Mouse (Mus musculus): ENCODE data around the gene Arid5b. TPM values are rescaled to one million over a fixed set of nuclear protein-coding genes. Genes with fewer than 3 reads are reported as not detected.

The Arid5b gene
- polyA plus RNA-seq, 1 experiment from 2014 or later, result 50.2 TPM

DNA sequence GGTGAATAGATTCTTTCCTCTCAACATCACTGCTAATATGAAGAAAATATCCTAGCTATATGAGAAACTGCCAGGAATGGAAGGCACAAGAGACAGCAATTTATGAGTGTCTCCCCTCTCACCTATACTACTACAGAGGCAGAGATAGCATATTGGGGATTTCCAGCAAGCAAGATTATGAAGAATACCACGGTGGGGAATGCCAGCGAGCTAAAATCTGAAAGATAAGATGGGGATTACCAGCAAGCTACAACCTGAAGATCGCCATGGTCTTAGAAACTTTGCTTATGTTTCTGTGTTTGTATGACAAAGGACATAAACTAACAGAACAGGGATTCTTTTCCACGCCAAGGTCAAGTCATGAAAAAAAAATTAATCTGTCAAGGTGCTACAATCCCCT lies 155.1 kb downstream of the Arid5b start:
- H3K9ac ChIP-seq, result no peak overlapping the region
- ATAC-seq (ENCODE audit: insufficient number of reproducible peaks, low FRiP score, low TSS enrichment, low read depth), result no peak
- H3K27ac ChIP-seq (replicated peaks), result no peak overlapping the region
- H3K27me3 ChIP-seq, result no peaks in the 10 kb centered on the region
- peaks cover 9% of the 10 kb centered on the region; the same call in 1 of the 2 replicates for H3K36me3 ChIP-seq
- no peaks in the 10 kb centered on the region for H3K9me3 ChIP-seq (replicated peaks)
- 86% methylated on average over 4 of the region's 4 CpGs for WGBS
- H3K4me2 ChIP-seq (replicated peaks), result no peak overlapping the region
- H3K4me1 ChIP-seq, result peaks cover 25% of the 10 kb centered on the region
- no peak overlapping the region for H3K4me3 ChIP-seq (replicated peaks)

DNA sequence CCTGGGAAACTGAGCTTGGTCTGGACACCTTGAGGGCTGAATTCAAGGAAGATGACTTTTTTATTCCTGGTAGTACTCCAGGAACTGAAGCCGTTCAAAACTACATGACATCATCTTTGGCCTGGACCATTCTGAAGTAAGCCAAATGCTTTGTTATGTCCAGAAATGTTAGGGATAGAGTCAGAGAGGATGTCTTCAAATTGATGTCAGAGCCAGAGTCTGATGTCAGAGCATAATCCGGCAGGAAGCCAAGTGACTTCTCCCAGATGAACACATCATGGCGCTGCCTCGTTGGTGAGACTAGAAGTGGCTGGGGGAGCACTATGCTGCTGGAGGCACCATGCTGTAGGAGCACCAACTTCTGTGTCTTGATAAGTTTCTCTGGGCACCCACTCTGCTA lies 156.6 kb downstream of the Arid5b start:
- H3K9ac ChIP-seq, result no peak overlapping the region
- no peak for ATAC-seq (ENCODE audit: insufficient number of reproducible peaks, low FRiP score, low TSS enrichment, low read depth)
- no peak overlapping the region for H3K27ac ChIP-seq (replicated peaks)
- no peak overlapping the region for H3K4me3 ChIP-seq (replicated peaks)
- H3K9me3 ChIP-seq (replicated peaks), result no peaks in the 10 kb centered on the region
- no peaks in the 10 kb centered on the region for H3K27me3 ChIP-seq
- H3K4me1 ChIP-seq, result peaks cover 10% of the 10 kb centered on the region; the same call in 1 of the 2 replicates
- no peak overlapping the region for H3K4me2 ChIP-seq (replicated peaks)
- 72% methylated on average over 4 of the region's 4 CpGs for whole genome bisulfite sequencing
- peaks cover 18% of the 10 kb centered on the region for H3K36me3 ChIP-seq

DNA sequence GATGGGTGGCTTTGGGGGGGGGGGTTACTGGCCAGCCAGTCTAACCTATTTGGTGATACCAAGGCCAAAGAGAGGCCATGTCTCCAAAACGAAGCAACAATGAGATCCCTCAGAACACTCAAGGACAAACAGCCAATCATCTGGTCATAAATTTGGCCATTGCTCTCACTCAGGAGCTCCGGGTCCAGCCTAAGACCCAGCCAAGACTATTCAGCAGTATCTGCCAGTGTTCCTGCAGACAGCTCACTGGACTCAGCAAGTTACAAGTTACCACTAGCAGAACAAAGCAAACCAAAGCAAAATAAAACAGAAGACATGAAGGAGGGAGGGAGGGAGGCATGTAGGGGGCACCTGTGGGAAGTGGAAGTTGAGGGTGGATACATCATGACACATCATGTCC lies 157.3 kb downstream of the Arid5b start:
- WGBS, result 83% methylated on average over 2 of the region's 2 CpGs

DNA sequence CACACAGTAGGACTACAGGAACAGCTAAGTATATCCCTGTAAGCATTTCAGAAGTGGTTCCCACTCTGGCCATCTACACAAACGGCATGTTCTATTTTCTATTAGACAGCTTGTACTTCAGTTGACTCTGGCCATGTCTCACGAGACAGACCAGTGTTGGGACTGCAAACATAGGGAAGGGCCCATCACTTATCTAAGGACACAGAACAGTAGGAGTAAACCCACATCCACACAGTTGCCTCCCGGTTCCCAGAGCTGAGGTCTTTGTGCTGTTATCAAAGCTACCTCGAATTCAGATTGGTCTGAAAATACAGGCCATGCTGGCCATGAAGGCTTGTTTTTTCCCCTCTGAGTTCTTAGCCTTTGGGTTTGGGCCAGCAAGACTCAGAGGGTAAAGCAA lies 158.5 kb downstream of the Arid5b start:
- Histone ChIP-seq H3K9me3 (replicated peaks) (no peaks in the 10 kb centered on the region), H3K27me3 (no peaks in the 10 kb centered on the region), H3K4me2 (replicated peaks) (no peak overlapping the region), H3K9ac (no peak overlapping the region), H3K4me3 (replicated peaks) (no peak overlapping the region), H3K4me1 (no peaks in the 10 kb centered on the region), H3K27ac (replicated peaks) (no peak overlapping the region), H3K36me3 (peaks cover 29% of the 10 kb centered on the region)
- ATAC-seq (ENCODE audit: insufficient number of reproducible peaks, low FRiP score, low TSS enrichment, low read depth), result no peak
- WGBS, result 86% methylated on average over 4 of the region's 4 CpGs

More for the DNA sequence above, 157.3 kb downstream of the Arid5b start:
- H3K4me1 ChIP-seq, result peaks cover 6% of the 10 kb centered on the region; the same call in 1 of the 2 replicates
- H3K36me3 ChIP-seq, result peaks cover 19% of the 10 kb centered on the region
- no peak overlapping the region for H3K9ac ChIP-seq
- H3K4me3 ChIP-seq (replicated peaks), result no peak overlapping the region
- no peak overlapping the region for H3K4me2 ChIP-seq (replicated peaks)
- H3K27me3 ChIP-seq, result no peaks in the 10 kb centered on the region
- ATAC-seq (ENCODE audit: insufficient number of reproducible peaks, low FRiP score, low TSS enrichment, low read depth), result no peak
- H3K27ac ChIP-seq (replicated peaks), result no peak overlapping the region
- H3K9me3 ChIP-seq (replicated peaks), result no peaks in the 10 kb centered on the region

DNA sequence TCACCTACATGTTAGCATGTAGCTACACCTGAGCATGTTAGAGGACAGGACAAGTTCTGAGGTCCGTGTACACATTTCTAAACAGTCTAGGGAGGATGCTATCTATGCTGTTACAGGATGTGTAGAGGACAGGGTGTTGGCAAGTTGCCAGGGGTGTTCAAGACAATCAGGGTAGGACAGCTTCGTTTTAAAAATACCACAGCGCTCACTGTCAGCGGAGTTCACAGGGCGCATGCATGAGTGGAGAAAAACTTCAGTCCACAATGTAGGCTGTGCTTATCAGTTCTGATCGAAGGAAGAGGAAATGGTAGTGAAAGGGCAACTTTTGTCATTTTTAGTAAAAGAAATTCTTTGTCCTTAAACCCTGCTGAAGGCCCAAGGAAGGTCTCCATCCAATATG lies 159.3 kb downstream of the Arid5b start:
- H3K27ac ChIP-seq (replicated peaks), result no peak overlapping the region
- H3K9me3 ChIP-seq (replicated peaks), result no peaks in the 10 kb centered on the region
- no peak for ATAC-seq (ENCODE audit: insufficient number of reproducible peaks, low FRiP score, low TSS enrichment, low read depth)
- no peaks in the 10 kb centered on the region for H3K4me1 ChIP-seq
- H3K27me3 ChIP-seq, result no peaks in the 10 kb centered on the region
- H3K9ac ChIP-seq, result no peak overlapping the region
- 70% methylated on average over 6 of the region's 6 CpGs for WGBS
- no peak overlapping the region for H3K4me2 ChIP-seq (replicated peaks)
- no peak overlapping the region for H3K4me3 ChIP-seq (replicated peaks)
- peaks cover 29% of the 10 kb centered on the region for H3K36me3 ChIP-seq

DNA sequence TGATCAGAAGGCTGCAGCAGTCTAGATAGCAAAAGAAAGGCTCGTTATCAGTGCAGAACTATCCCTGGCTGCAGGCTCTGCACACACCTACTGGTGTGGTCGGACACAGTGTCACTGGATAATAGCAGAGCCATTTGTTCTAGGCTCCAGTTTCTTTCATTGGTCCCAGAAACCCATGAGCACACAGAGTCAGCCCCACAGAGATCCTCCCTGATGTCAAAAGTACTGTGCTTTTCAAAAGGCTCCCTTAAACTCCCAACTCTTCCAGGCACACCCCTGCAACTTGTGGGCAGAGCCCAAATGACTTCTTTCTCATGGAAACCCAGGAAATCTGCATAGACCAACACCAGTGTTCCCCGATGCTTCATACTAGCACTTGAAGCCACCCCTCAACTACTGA lies 163.6 kb downstream of the Arid5b start:
- peaks cover 26% of the 10 kb centered on the region for H3K4me1 ChIP-seq
- 90% methylated on average over 3 of the region's 3 CpGs for WGBS
- no peaks in the 10 kb centered on the region for H3K9me3 ChIP-seq (replicated peaks)
- H3K27ac ChIP-seq (replicated peaks), result no peak overlapping the region
- H3K27me3 ChIP-seq, result no peaks in the 10 kb centered on the region
- no peak overlapping the region for H3K4me2 ChIP-seq (replicated peaks)
- no peak for ATAC-seq (ENCODE audit: insufficient number of reproducible peaks, low FRiP score, low TSS enrichment, low read depth)
- no peak overlapping the region for H3K4me3 ChIP-seq (replicated peaks)
- no peak overlapping the region for H3K9ac ChIP-seq
- H3K36me3 ChIP-seq, result peaks cover 27% of the 10 kb centered on the region

DNA sequence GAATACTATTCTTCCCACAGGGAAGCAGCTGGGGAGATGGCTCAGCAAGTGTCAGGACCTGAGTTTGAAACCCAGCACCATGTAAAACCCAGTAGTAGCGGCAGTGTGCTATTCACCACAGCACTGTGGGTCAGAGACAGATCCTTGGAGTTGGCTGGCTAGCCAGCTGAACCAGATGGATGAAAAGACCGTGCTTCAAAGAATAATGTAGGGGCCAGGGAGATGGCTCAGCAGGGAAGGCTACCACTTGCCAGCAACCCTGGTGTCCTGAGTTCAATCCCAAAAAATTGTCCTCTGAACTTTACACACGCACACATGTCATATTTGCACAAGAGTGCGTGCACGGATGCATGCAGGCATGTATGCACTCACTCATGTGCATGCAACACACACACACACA lies 164.9 kb downstream of the Arid5b start:
- no peak for ATAC-seq (ENCODE audit: insufficient number of reproducible peaks, low FRiP score, low TSS enrichment, low read depth)
- Histone ChIP-seq H3K9me3 (replicated peaks) (no peaks in the 10 kb centered on the region), H3K27me3 (no peaks in the 10 kb centered on the region), H3K4me1 (peaks cover 26% of the 10 kb centered on the region), H3K9ac (no peak overlapping the region), H3K27ac (replicated peaks) (0 out of 2 replicates have a peak overlapping the region, but pooled peaks have one; percentile 65), H3K36me3 (peaks cover 29% of the 10 kb centered on the region), H3K4me2 (replicated peaks) (no peak overlapping the region), H3K4me3 (replicated peaks) (no peak overlapping the region)
- WGBS, result 81% methylated on average over 5 of the region's 5 CpGs

DNA sequence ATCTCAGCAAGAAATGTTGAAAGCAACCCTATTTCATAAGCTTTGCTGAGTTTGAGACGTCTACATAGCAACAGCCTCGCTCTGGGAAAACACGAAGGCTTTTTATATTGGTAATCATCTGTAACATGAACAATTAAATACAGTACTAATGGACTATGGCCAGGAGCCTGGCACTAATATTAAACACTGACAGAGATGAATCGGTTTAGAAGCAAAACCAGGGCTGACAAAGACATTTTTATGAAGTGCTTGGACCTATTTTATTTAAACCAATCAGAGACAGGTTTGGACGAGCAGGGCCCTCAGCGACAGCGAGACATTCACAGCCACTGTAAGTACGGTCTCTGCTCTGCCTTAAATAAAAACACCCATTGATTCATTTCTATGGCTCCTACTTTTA lies 165.6 kb downstream of the Arid5b start:
- peaks cover 26% of the 10 kb centered on the region for H3K4me1 ChIP-seq
- no peaks in the 10 kb centered on the region for H3K27me3 ChIP-seq
- H3K4me2 ChIP-seq (replicated peaks), result 0 out of 2 replicates have a peak overlapping the region, but pooled peaks have one; percentile 15
- H3K4me3 ChIP-seq (replicated peaks), result no peak overlapping the region
- peaks cover 31% of the 10 kb centered on the region for H3K36me3 ChIP-seq
- no peak for ATAC-seq (ENCODE audit: insufficient number of reproducible peaks, low FRiP score, low TSS enrichment, low read depth)
- no peak overlapping the region for H3K9ac ChIP-seq
- 32% methylated on average over 8 of the region's 8 CpGs for WGBS
- H3K9me3 ChIP-seq (replicated peaks), result no peaks in the 10 kb centered on the region
- peak overlapping the region; percentile 65 for H3K27ac ChIP-seq (replicated peaks)

DNA sequence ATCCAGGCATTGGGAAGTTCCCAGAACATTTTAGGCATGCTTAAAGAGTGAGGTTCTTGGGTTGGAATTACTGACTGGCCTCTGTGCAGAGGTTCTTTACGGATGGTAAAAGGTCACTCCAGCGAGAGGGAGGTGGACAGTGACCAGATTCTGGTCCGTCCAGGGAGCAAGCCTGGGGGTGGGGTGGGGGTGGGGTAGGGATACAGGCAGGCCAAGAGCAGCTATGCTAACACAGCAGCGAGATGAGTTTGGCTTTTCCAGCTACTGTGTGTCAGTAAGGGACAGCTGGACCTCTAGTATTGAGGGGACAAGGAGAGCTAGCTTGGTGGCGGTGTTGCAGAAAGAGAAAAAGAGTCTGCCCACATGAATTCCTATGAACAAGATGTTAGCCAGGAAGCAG lies 167.9 kb downstream of the Arid5b start:
- no peak for ATAC-seq (ENCODE audit: insufficient number of reproducible peaks, low FRiP score, low TSS enrichment, low read depth)
- no peak overlapping the region for H3K9ac ChIP-seq
- H3K36me3 ChIP-seq, result peaks cover 16% of the 10 kb centered on the region; the same call in 1 of the 2 replicates
- H3K4me3 ChIP-seq (replicated peaks), result no peak overlapping the region
- 49% methylated on average over 5 of the region's 5 CpGs for WGBS
- H3K9me3 ChIP-seq (replicated peaks), result no peaks in the 10 kb centered on the region
- H3K27me3 ChIP-seq, result no peaks in the 10 kb centered on the region
- peaks cover 47% of the 10 kb centered on the region for H3K4me1 ChIP-seq
- no peak overlapping the region for H3K4me2 ChIP-seq (replicated peaks)
- H3K27ac ChIP-seq (replicated peaks), result peak overlapping the region; percentile 48; the same call in 1 of the 2 replicates

DNA sequence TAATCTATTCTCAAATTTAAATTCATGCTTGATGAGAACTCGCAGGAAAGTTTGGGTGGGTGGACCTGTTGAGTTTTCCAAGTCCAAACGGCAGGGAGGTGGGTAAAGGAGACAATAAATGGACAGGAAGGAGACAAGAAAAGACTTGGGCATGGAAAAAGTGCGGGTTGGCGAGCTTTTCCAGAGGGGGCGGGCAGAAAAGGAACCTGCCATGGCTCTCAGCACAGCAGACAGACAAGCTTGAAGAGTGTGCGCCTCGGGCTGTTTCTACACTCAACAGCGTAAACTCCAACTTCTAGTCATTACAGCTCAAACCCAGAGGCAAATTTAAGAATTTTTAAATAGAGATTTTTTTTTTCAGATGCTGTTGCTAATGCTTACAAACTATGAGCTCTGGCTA lies 168.4 kb downstream of the Arid5b start:
- H3K9ac ChIP-seq, result no peak overlapping the region
- no peak for ATAC-seq (ENCODE audit: insufficient number of reproducible peaks, low FRiP score, low TSS enrichment, low read depth)
- no peak overlapping the region for H3K4me3 ChIP-seq (replicated peaks)
- H3K36me3 ChIP-seq, result peaks cover 12% of the 10 kb centered on the region; the same call in 1 of the 2 replicates
- H3K9me3 ChIP-seq (replicated peaks), result no peaks in the 10 kb centered on the region
- H3K27ac ChIP-seq (replicated peaks), result peak overlapping the region; percentile 48
- peaks cover 51% of the 10 kb centered on the region for H3K4me1 ChIP-seq
- H3K4me2 ChIP-seq (replicated peaks), result no peak overlapping the region
- H3K27me3 ChIP-seq, result no peaks in the 10 kb centered on the region
- WGBS, result 49% methylated on average over 8 of the region's 8 CpGs

DNA sequence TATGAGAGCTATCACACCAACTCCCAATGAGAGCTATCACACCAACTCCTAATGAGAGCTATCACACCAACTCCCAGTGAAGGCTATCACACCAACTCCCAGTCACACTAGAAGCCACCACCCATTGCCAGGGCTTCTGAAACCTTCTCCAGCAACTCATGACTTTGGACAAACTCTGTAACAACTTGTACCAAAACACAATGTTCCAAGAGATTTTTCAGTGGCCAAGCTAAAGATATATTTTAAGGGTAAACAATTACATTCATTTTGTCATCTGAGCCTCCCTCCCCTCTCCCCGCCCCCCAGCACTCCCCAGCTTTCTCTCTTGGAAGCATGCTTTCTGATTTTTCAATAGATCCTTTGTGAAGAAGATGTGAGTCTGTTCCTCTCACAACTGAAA lies 168.9 kb downstream of the Arid5b start:
- Histone ChIP-seq H3K27ac (replicated peaks) (peak overlapping the region; percentile 48; the same call in 1 of the 2 replicates), H3K4me1 (peaks cover 56% of the 10 kb centered on the region), H3K27me3 (no peaks in the 10 kb centered on the region), H3K36me3 (peaks cover 11% of the 10 kb centered on the region; the same call in 1 of the 2 replicates), H3K9me3 (replicated peaks) (no peaks in the 10 kb centered on the region), H3K9ac (no peak overlapping the region), H3K4me2 (replicated peaks) (no peak overlapping the region), H3K4me3 (replicated peaks) (no peak overlapping the region)
- 79% methylated on average over 1 of the region's 1 CpGs for WGBS
- ATAC-seq (ENCODE audit: insufficient number of reproducible peaks, low FRiP score, low TSS enrichment, low read depth), result no peak

DNA sequence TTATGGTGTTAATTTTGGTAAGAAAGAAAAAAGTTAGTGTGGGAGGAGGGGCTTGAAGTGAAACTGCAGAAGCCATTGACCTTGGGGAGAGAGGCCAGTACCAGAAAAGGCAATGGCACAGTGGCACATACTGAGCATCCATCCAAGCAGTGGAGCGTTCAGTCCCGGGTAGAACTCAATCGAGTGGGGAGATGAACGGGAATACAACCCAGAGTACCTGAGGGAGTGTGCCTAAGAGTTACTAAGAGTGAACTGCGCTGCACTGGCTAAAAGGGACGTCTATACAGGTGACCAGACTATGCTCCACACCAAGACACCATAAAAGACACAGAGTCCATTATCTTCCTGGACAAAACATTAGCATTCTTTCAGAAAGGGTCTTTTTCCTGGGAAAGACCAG lies 170.8 kb downstream of the Arid5b start:
- peaks cover 11% of the 10 kb centered on the region; the same call in 1 of the 2 replicates for H3K36me3 ChIP-seq
- no peak overlapping the region for H3K9ac ChIP-seq
- H3K4me3 ChIP-seq (replicated peaks), result no peak overlapping the region
- 91% methylated on average over 6 of the region's 6 CpGs for WGBS
- H3K27ac ChIP-seq (replicated peaks), result no peak overlapping the region
- H3K4me2 ChIP-seq (replicated peaks), result no peak overlapping the region
- H3K9me3 ChIP-seq (replicated peaks), result no peaks in the 10 kb centered on the region
- peaks cover 64% of the 10 kb centered on the region for H3K4me1 ChIP-seq
- ATAC-seq (ENCODE audit: insufficient number of reproducible peaks, low FRiP score, low TSS enrichment, low read depth), result no peak
- no peaks in the 10 kb centered on the region for H3K27me3 ChIP-seq
